Mouse (Mus musculus): Measurements from ENCODE around the gene Ski.
A peak's percentile ranks its signal among the peaks of the same experiment; 100 is the strongest.

Ski gene

DNA sequence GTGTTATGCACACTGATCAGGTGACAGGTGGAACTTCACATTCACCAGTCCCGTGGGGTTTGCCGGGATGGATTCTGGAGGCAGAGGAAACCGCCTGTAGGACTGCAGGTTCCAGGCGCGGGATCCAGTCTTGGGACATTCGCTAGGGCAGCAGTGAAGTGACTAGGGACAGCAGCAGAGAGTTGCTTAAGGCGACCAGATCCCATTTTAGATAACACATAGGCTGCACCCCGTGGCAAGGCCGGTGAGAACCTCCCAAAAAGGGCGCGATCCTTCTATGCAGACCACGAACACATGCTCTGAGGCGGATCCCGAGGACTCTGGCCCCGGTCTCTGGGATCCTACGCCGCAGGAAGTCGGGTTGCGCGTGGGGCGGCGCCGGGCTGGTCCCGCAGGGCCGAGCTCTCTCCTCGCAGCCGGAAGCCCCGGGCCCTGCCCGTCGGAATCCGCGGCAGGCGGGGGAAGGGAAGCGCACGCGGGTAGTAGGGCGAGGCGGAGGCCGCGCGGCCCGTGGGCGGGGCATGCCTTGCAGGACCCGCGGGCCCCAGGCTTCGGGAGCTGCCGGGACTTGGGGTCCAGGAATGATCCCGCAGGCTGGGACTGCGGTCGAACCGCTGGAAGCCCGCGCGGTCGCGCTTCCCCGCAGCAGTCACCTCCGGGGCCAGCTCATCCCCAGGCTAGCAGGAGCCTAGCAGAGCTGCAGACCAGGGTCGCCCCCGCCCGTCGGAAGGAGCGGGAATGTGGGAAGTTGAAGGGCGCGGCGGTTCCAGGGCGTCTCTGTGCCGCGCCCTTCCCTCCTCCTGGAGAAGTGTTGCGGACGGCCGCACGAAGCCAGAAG, 71.9 kb downstream of the Ski start:
- Histone ChIP-seq H3K36me3 (ENCODE audit: insufficient read depth, low read length) (peaks cover 26% of the 10 kb centered on the region), H3K27me3 (ENCODE audit: insufficient read depth, low read length) (peaks cover 31% of the 10 kb centered on the region), H3K4me1 (replicated peaks; ENCODE audit: low read depth, low read length) (peaks cover 76% of the 10 kb centered on the region), H3K4me3 (replicated peaks; ENCODE audit: low read length) (peak overlapping the region; percentile 77), H3K9me3 (ENCODE audit: low read length) (no peaks in the 10 kb centered on the region)
- TF ChIP-seq NANOG (IDR thresholded peaks at IDR 0.05; ENCODE audit: borderline replicate concordance, low read length), result no peak
- no peak for TF ChIP-seq POU5F1 (IDR thresholded peaks at IDR 0.05; ENCODE audit: borderline replicate concordance, low read length)
- no peak for TF ChIP-seq CTCF (conservative IDR thresholded peaks at IDR 0.05; ENCODE audit: low read length)

DNA sequence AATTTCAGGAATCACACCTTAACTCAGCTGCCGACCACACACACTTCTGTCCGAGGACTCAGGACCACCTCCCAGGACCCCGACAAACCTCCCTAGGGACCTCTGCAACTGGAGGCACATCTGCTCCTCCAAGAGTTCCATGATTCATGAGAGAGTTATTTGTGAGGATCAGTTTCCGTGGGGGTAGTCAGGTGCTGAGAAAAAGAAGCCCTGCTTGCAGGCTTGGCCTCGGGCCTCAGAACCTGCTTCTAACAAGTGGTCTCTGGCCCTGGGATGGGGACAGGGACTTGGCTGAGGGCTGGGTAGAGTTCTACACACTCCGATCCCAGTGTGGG, 72.5 kb downstream of the Ski start:
- peak overlapping the region; percentile 77 for H3K4me3 ChIP-seq (replicated peaks; ENCODE audit: low read length)
- H3K9me3 ChIP-seq (ENCODE audit: low read length), result no peaks in the 10 kb centered on the region
- no peak for TF ChIP-seq NANOG (IDR thresholded peaks at IDR 0.05; ENCODE audit: borderline replicate concordance, low read length)
- H3K4me1 ChIP-seq (replicated peaks; ENCODE audit: low read depth, low read length), result peaks cover 70% of the 10 kb centered on the region
- peaks cover 20% of the 10 kb centered on the region for H3K36me3 ChIP-seq (ENCODE audit: insufficient read depth, low read length)
- H3K27me3 ChIP-seq (ENCODE audit: insufficient read depth, low read length), result peaks cover 31% of the 10 kb centered on the region

DNA sequence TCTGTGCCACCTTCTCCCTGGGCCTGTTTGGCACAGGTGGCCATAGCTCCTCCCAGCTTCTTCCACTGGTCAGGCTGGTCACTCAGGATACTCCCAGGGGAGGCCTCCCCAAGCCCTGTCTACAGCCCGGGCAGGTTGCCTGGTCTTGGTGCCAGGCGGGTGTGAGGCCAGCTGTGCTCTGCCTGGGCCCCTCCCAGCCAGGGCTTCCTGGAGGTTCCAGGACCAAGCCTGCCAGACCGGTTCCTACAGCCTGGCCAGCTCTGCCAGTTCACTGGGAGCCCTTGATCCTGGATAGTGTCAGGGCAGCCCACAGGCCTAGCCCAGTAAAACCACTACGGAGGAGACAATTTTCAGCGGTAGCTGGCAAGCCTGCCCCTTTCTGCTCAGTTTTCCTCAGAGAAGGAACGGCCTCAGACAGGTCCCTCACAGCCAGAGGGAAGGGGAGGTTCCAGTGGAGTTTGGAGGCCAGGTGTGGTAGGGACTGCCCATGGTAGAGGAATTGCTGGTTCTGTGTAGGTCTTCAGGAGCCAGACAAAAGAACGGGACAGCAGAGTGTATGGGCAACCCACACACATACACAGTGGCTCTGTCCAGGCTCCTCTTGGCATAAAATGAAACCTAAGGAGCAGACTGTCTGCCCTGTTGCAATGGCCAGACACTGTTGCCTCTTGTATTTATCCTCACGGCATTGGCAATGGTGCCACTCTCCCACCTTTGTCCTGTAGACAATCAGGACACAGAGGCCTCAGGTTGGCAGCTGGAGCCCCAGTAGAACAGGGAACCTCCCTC, 73.3 kb downstream of the Ski start:
- H3K4me1 ChIP-seq (replicated peaks; ENCODE audit: low read depth, low read length), result peaks cover 62% of the 10 kb centered on the region
- TF ChIP-seq CTCF (conservative IDR thresholded peaks at IDR 0.05; ENCODE audit: low read length) (no peak), POU5F1 (IDR thresholded peaks at IDR 0.05; ENCODE audit: borderline replicate concordance, low read length) (no peak), NANOG (IDR thresholded peaks at IDR 0.05; ENCODE audit: borderline replicate concordance, low read length) (no peak)
- no peaks in the 10 kb centered on the region for H3K9me3 ChIP-seq (ENCODE audit: low read length)
- H3K4me3 ChIP-seq (replicated peaks; ENCODE audit: low read length), result no peak overlapping the region
- peaks cover 13% of the 10 kb centered on the region for H3K36me3 ChIP-seq (ENCODE audit: insufficient read depth, low read length)
- peaks cover 31% of the 10 kb centered on the region for H3K27me3 ChIP-seq (ENCODE audit: insufficient read depth, low read length)

DNA sequence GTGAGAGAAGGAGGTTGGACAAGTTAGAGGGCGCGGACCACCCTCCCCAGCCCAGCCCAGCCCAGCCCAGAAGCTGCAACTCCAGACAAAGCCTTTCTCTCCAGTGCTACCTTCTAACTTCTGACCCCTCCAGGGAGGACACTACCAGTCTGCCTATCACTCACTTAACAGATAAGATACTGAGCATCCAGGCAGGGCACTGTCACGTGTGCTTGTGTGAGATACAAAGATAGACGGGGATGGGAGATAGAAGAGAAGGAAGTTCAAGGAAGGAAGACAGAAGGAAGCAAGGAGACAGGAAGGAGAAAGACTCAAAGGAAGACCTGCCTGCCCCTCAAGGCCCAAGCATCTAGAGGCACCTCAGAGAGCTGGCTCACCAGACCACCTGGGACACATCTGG, 73.9 kb downstream of the Ski start:
- H3K4me3 ChIP-seq (replicated peaks; ENCODE audit: low read length), result no peak overlapping the region
- TF ChIP-seq NANOG (IDR thresholded peaks at IDR 0.05; ENCODE audit: borderline replicate concordance, low read length) (no peak), CTCF (conservative IDR thresholded peaks at IDR 0.05; ENCODE audit: low read length) (no peak), POU5F1 (IDR thresholded peaks at IDR 0.05; ENCODE audit: borderline replicate concordance, low read length) (no peak)
- peaks cover 8% of the 10 kb centered on the region for H3K36me3 ChIP-seq (ENCODE audit: insufficient read depth, low read length)

DNA sequence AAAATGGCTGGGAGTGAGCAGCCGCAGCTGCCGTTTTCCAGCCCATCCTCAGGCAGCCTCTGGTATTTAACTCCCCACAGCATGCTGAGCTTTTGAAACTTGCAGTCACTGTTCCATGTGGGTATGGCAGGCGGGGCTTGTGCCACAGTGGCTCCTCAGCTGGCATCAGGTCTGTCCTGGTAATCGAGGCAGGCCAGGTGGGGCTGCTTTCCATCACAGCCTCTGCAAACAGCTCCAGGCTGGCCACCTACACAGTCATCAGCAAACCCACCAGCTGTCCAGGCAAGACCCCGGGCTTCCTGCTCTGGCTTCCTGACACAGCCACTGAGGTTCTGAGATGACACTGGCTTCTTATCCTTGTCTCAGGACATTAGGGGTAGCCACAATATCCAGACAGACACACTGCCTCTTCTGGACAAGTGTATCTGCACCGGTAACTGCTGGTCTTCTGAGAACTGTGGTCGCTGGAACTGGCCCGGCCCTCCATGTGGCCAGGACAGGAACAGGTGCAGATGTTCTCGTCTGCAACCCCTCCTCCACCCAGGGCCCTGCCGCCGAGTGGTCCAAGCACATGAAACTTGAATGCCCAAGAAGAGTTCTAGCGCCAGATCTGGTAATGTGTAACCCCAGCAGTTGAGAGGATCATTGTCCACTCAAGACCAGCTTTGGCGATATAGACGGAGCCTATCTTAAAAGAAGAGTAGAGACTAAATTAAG, 76.1 kb downstream of the Ski start:
- Histone ChIP-seq H3K36me3 (ENCODE audit: insufficient read depth, low read length) (no peaks in the 10 kb centered on the region), H3K27me3 (ENCODE audit: insufficient read depth, low read length) (peaks cover 23% of the 10 kb centered on the region), H3K9me3 (ENCODE audit: low read length) (peaks cover 11% of the 10 kb centered on the region), H3K4me3 (replicated peaks; ENCODE audit: low read length) (no peak overlapping the region), H3K4me1 (replicated peaks; ENCODE audit: low read depth, low read length) (peaks cover 36% of the 10 kb centered on the region)
- TF ChIP-seq CTCF (conservative IDR thresholded peaks at IDR 0.05; ENCODE audit: low read length) (no peak), NANOG (IDR thresholded peaks at IDR 0.05; ENCODE audit: borderline replicate concordance, low read length) (no peak), POU5F1 (IDR thresholded peaks at IDR 0.05; ENCODE audit: borderline replicate concordance, low read length) (no peak)

More for the DNA sequence above, 73.9 kb downstream of the Ski start:
- H3K4me1 ChIP-seq (replicated peaks; ENCODE audit: low read depth, low read length), result peaks cover 56% of the 10 kb centered on the region
- peaks cover 4% of the 10 kb centered on the region for H3K9me3 ChIP-seq (ENCODE audit: low read length)
- H3K27me3 ChIP-seq (ENCODE audit: insufficient read depth, low read length), result peaks cover 31% of the 10 kb centered on the region

DNA sequence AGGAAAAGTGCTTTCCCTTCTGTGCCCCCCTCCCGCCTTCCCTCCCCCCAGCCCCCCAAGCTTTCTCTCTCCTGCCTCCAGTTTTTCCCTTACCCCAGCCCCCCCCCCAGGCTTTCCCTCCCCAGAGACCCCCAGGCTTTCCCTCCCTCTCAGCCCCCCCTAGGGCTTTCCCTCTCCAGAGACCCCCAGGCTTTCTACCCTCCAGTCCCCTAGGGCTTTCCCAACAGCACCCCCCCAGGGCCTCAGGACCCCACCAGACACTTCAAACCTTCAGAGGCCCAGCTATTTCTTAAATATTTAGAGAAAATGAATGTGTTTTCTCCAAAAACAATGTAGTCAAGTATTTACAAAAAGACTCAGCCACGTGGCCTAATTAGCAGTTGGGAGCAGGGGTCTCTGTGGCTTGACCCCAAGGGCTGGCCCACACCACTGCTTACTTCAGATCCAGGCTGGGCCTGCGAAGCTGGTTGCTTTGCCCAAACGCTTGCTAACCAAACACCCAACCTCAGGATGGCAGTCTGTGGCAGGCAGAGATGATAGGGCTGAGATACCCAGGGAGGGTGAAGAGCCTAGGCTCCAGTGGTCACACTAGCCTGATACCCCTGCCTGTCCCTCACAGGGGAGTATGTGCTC, 77.7 kb downstream of the Ski start:
- no peaks in the 10 kb centered on the region for H3K36me3 ChIP-seq (ENCODE audit: insufficient read depth, low read length)
- peaks cover 11% of the 10 kb centered on the region for H3K27me3 ChIP-seq (ENCODE audit: insufficient read depth, low read length)
- peaks cover 11% of the 10 kb centered on the region for H3K9me3 ChIP-seq (ENCODE audit: low read length)
- TF ChIP-seq NANOG (IDR thresholded peaks at IDR 0.05; ENCODE audit: borderline replicate concordance, low read length), result no peak
- no peak for TF ChIP-seq CTCF (conservative IDR thresholded peaks at IDR 0.05; ENCODE audit: low read length)
- TF ChIP-seq POU5F1 (IDR thresholded peaks at IDR 0.05; ENCODE audit: borderline replicate concordance, low read length), result no peak
- H3K4me1 ChIP-seq (replicated peaks; ENCODE audit: low read depth, low read length), result peaks cover 23% of the 10 kb centered on the region
- H3K4me3 ChIP-seq (replicated peaks; ENCODE audit: low read length), result no peak overlapping the region

DNA sequence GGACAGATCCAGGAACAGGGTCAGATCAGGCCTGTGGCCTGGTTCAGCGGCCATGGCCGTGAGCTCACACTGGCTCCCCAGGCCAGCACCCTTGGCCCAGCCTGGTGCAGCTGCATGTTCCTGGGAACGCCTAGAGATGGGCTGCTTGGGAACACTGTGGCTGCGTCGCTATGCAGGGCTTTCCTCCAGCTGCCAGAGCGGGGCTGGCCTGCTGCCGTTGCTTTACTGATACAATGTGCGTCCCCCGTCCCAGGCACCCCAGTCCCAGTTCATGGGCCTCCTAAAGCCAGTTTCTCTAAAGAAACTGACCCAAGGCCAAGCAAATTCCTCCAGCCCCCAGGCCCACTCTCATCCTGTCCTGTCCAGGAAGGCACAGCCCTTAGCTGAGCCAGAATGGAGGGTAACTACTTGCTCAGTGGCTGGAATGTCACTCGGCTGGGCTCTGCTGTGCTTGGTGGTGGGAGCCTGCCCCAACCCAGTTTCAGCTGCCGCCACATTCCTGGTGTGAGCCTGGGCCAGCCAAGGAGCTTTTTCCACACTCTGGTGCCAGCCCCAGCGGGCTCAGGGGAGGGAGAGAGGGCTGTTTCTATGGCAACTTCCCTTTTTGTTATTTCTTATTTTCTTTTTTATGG, 78.4 kb downstream of the Ski start:
- 0 out of 2 replicates have a peak overlapping the region, but pooled peaks have one; percentile 20 for H3K4me3 ChIP-seq (replicated peaks; ENCODE audit: low read length)
- peaks cover 4% of the 10 kb centered on the region for H3K27me3 ChIP-seq (ENCODE audit: insufficient read depth, low read length)
- peaks cover 16% of the 10 kb centered on the region for H3K4me1 ChIP-seq (replicated peaks; ENCODE audit: low read depth, low read length)
- H3K9me3 ChIP-seq (ENCODE audit: low read length), result peaks cover 11% of the 10 kb centered on the region
- H3K36me3 ChIP-seq (ENCODE audit: insufficient read depth, low read length), result no peaks in the 10 kb centered on the region
- TF ChIP-seq NANOG (IDR thresholded peaks at IDR 0.05; ENCODE audit: borderline replicate concordance, low read length) (no peak), CTCF (conservative IDR thresholded peaks at IDR 0.05; ENCODE audit: low read length) (no peak), POU5F1 (IDR thresholded peaks at IDR 0.05; ENCODE audit: borderline replicate concordance, low read length) (no peak)

Data from E14TG2a.4 (cell line).